9 mouse cellular contexts compared by ENCODE assay signal in the genomic region with DNA sequence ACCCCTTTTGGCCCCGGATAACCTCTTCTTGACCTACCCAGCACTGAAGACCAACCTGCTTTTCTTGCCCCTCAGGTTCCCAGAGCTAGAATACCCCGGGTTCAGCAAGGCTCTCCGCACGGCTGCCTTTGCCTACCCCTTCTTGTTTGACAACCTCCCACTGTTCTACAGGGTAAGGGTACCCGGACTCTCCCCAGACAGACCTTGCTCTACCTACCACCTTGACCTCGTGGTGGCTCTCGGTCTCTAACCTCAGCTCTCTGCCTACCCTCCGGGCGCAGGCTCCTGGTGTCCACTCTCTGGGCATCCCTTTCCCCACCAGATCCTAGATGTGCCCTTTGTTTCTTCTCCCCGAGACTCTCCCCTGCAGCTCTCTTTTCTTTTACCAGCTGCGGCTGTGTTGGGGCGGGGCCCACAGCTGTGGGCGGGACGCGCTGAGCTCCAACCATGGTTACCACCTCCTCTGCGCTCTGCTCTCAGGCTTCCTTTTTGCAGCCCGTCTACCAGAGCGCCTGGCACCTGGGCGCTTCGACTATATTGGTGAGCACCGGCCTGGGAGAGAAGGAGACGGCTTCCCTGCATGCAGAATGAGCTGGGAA. TPM values are rescaled to one million over a fixed set of nuclear protein-coding genes. Genes with fewer than 3 reads are reported as not detected.
DNase-seq lines count a peak whose midpoint lies in the region; ATAC-seq and TF ChIP-seq lines count a peak whose summit lies in the region.
"Not testable (repeated sequence)": the region's sequence is repeated elsewhere in the genome, so short reads cannot be mapped to it uniquely, and the experiment has no call there.
"Had no signal": no experiment of that assay in that cellular context is flagged by ENCODE, and none has a peak within 500 bp of the region (broad histone marks: within the 10 kb centered on the region; RNA-seq: fewer than 3 reads in every experiment).

No protein-coding gene starts in this region.

- 0 out of 2 replicates have a peak overlapping the region, but pooled peaks have one; percentile 16 for H3K9ac ChIP-seq in hindbrain, embryonic 15.5 days
- H3K9ac ChIP-seq in liver, embryonic 16.5 days (ENCODE audit: low read depth, low read length): not testable (repeated sequence)
- H3K9ac ChIP-seq in midbrain, embryonic 15.5 days: peak overlapping the region; percentile 12; the same call in 1 of the 2 replicates

- H3K27me3 ChIP-seq in hindbrain, embryonic 15.5 days: not testable (repeated sequence)
- H3K27me3 ChIP-seq in liver, embryonic 16.5 days (ENCODE audit: control insufficient read depth, insufficient read depth, low read depth, low read length): peaks cover 17% of the 10 kb centered on the region
- peaks cover 14% of the 10 kb centered on the region for H3K27me3 ChIP-seq in midbrain, embryonic 15.5 days (replicated peaks)

- ATAC-seq in hindbrain, embryonic 15.5 days (ENCODE audit: low FRiP score, low read depth): peak; percentile 85
- peak; percentile 45 for ATAC-seq in liver, embryonic 16.5 days (ENCODE audit: low read depth)
- ATAC-seq in midbrain, embryonic 15.5 days (replicated peaks): peak; percentile 85

- WGBS in hindbrain, embryonic 15.5 days: under 1% methylated on average over 20 of the region's 22 CpGs
- WGBS in liver, embryonic 16.5 days (ENCODE audit: insufficient replicate concordance): 7% methylated on average over 18 of the region's 22 CpGs
- WGBS in midbrain, embryonic 15.5 days: 3% methylated on average over 21 of the region's 22 CpGs

- H3K9me3 ChIP-seq in hindbrain, embryonic 15.5 days; liver, embryonic 16.5 days (replicated peaks; ENCODE audit: control insufficient read depth, low read length); midbrain, embryonic 15.5 days: not testable (repeated sequence)

- peaks cover 11% of the 10 kb centered on the region for H3K36me3 ChIP-seq in hindbrain, embryonic 15.5 days
- not testable (repeated sequence) for H3K36me3 ChIP-seq in liver, embryonic 16.5 days (ENCODE audit: control insufficient read depth, insufficient read depth); midbrain, embryonic 15.5 days (replicated peaks)

- peak; percentile 42 for DNase-seq in embryo, embryonic 10 days (ENCODE audit: low spot score)
- DNase-seq in frontal cortex, postnatal 36 days (ENCODE audit: low spot score in 2 of 2): peak; percentile 65 to 74
- DNase-seq in layer of hippocampus, adult 2 months (ENCODE audit: low spot score in 2 of 2): peak; percentile 47 to 51
- peak; percentile 30 for DNase-seq in spleen, adult 12 weeks (ENCODE audit: low spot score)
- peak; percentile 48 to 61 for DNase-seq in urinary bladder, postnatal 36 days (ENCODE audit: low spot score in 2 of 2)

- not testable (repeated sequence) for TF ChIP-seq CTCF in layer of hippocampus, adult 2 months (conservative IDR thresholded peaks at IDR 0.05)

- H3K4me1 ChIP-seq in hindbrain, embryonic 15.5 days (replicated peaks); midbrain, embryonic 15.5 days: not testable (repeated sequence)
- peaks cover 42% of the 10 kb centered on the region for H3K4me1 ChIP-seq in liver, embryonic 16.5 days (ENCODE audit: control insufficient read depth, low read depth, low read length)

- peak overlapping the region; percentile 31 for H3K4me3 ChIP-seq in hindbrain, embryonic 15.5 days
- H3K4me3 ChIP-seq in layer of hippocampus, adult 2 months: peak overlapping the region; percentile 38; the same call in 1 of the 2 replicates
- H3K4me3 ChIP-seq in liver, embryonic 16.5 days (ENCODE audit: low read depth, low read length): not testable (repeated sequence)
- H3K4me3 ChIP-seq in midbrain, embryonic 15.5 days: peak overlapping the region; percentile 24

- peak overlapping the region; percentile 51; the same call in 1 of the 2 replicates for H3K27ac ChIP-seq in hindbrain, embryonic 15.5 days (replicated peaks)
- H3K27ac ChIP-seq in layer of hippocampus, adult 2 months: peak overlapping the region; percentile 70; the same call in 1 of the 2 replicates
- not testable (repeated sequence) for H3K27ac ChIP-seq in liver, embryonic 16.5 days (ENCODE audit: low read length); midbrain, embryonic 15.5 days

- H3K4me2 ChIP-seq in hindbrain, embryonic 15.5 days: peak overlapping the region; percentile 47
- H3K4me2 ChIP-seq in liver, embryonic 16.5 days (ENCODE audit: low read depth, low read length): 0 out of 2 replicates have a peak overlapping the region, but pooled peaks have one; percentile 46
- H3K4me2 ChIP-seq in midbrain, embryonic 15.5 days: peak overlapping the region; percentile 44

RNA-seq across cellular contexts. Expression of a gene that starts 2.5 kb away (rescaled TPM):
- 1.9 and 2.3 TPM in 2 replicates for polyA plus RNA-seq in hindbrain, embryonic 15.5 days (2015; fragmentation: Nextera tagmentation; extraction: Ambion mirVana)
- total RNA-seq in layer of hippocampus, adult 2 months (2021): 10 to 100 TPM; 14.8 to 16.5 TPM
- 5.9 and 7.0 TPM in 2 replicates for polyA plus RNA-seq in liver, embryonic 16.5 days (2015; fragmentation: Nextera tagmentation; extraction: Ambion mirVana)
- polyA plus RNA-seq in midbrain, embryonic 15.5 days (2015; fragmentation: Nextera tagmentation; extraction: Ambion mirVana): 1.1 and 1.8 TPM in 2 replicates

RNA-seq across cellular contexts. Expression of a gene that starts 5.6 kb away (rescaled TPM):
- polyA plus RNA-seq in hindbrain, embryonic 15.5 days (2015; fragmentation: Nextera tagmentation; extraction: Ambion mirVana): not detected in 2 replicates
- under 1 TPM in 1 of 2 experiments, not detected in 1; 0.36 TPM for total RNA-seq in layer of hippocampus, adult 2 months (2021)
- polyA plus RNA-seq in liver, embryonic 16.5 days (2015; fragmentation: Nextera tagmentation; extraction: Ambion mirVana): 0.15 and 0.69 TPM in 2 replicates
- polyA plus RNA-seq in midbrain, embryonic 15.5 days (2015; fragmentation: Nextera tagmentation; extraction: Ambion mirVana): not detected in 2 replicates
- total RNA-seq: heart, postnatal 14 days had no signal

RNA-seq across cellular contexts. Expression of a gene that starts 11.6 kb away (rescaled TPM):
- not detected in 2 replicates for polyA plus RNA-seq in hindbrain, embryonic 15.5 days (2015; fragmentation: Nextera tagmentation; extraction: Ambion mirVana)
- not detected for total RNA-seq in layer of hippocampus, adult 2 months (2021)
- not detected in 2 replicates for polyA plus RNA-seq in liver, embryonic 16.5 days (2015; fragmentation: Nextera tagmentation; extraction: Ambion mirVana)
- not detected in 2 replicates for polyA plus RNA-seq in midbrain, embryonic 15.5 days (2015; fragmentation: Nextera tagmentation; extraction: Ambion mirVana)
- total RNA-seq: heart, postnatal 14 days had no signal

RNA-seq across cellular contexts. Expression of a gene that starts 17.3 kb away (rescaled TPM):
- not detected in 2 replicates for polyA plus RNA-seq in hindbrain, embryonic 15.5 days (2015; fragmentation: Nextera tagmentation; extraction: Ambion mirVana)
- total RNA-seq in layer of hippocampus, adult 2 months (2021): under 1 TPM in 1 of 2 experiments, not detected in 1; 0.96 TPM
- polyA plus RNA-seq in liver, embryonic 16.5 days (2015; fragmentation: Nextera tagmentation; extraction: Ambion mirVana): not detected in 2 replicates
- polyA plus RNA-seq in midbrain, embryonic 15.5 days (2015; fragmentation: Nextera tagmentation; extraction: Ambion mirVana): 0.50 TPM in 1 of 2 replicates, not detected in the other
- total RNA-seq: heart, postnatal 14 days had no signal

RNA-seq across cellular contexts. Expression of a gene that starts 30.9 kb away (rescaled TPM):
- 62.5 and 64.0 TPM in 2 replicates for polyA plus RNA-seq in hindbrain, embryonic 15.5 days (2015; fragmentation: Nextera tagmentation; extraction: Ambion mirVana)
- total RNA-seq in layer of hippocampus, adult 2 months (2021): 10 to 100 TPM; 72.7 to 82.2 TPM
- 27.7 and 30.8 TPM in 2 replicates for polyA plus RNA-seq in liver, embryonic 16.5 days (2015; fragmentation: Nextera tagmentation; extraction: Ambion mirVana)
- 73.2 and 74.9 TPM in 2 replicates for polyA plus RNA-seq in midbrain, embryonic 15.5 days (2015; fragmentation: Nextera tagmentation; extraction: Ambion mirVana)
